Comparison of ENCODE assay signal across 9 mouse cellular contexts in the genomic region with DNA sequence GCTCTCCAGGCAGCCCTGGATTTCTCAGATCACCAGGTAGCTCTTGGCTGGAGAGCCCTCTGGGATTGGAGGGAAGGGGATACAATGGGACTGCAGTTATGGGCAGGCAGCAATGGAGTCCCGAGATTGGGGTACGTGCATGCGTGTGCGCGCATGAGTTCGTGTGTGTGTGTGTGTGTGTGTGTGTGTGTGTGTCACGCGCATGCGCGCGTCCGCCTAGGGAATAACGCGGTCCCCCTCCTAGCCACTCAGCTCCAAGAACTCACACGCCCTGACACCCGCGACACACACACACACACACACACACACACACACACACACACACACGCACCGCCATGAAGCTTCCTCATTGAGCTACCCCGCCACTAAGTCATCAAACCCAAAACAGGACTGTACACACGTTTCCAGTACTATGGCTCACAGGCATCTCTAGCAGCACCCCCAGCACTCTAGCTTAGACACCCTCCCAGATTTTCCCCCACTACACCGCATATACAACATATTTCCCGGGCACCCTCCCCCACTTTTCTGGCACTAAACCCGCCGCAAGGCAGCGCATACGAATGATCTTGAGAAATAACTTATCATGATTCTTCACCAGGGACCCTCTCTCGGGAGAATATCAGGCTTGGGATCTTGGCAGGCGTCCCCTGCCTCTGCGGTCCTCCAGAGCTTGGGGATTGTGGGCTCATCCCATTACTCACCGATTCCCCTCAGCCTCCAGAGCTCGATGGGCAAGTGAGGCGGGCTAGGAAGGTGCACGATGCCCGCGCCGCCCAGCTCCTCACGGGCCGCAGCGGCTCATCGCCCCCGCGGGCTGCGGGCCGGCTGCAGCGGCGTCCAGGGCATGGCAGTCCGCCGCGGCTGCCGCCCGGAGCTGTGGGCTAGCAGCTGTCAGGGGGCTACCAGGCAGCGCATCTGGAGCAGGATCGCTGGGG. TPM values are rescaled to one million over a fixed set of nuclear protein-coding genes. Genes with fewer than 3 reads are reported as not detected.
DNase-seq lines count a peak whose midpoint lies in the region; ATAC-seq and TF ChIP-seq lines count a peak whose summit lies in the region.
"Had no signal": no experiment of that assay in that cellular context is flagged by ENCODE, and none has a peak within 500 bp of the region (broad histone marks: within the 10 kb centered on the region; RNA-seq: fewer than 3 reads in every experiment).

No protein-coding gene starts in this region.

- no peaks in the 10 kb centered on the region for H3K36me3 ChIP-seq in forebrain, embryonic 10.5 days (replicated peaks)
- no peaks in the 10 kb centered on the region for H3K36me3 ChIP-seq in hindbrain, embryonic 10.5 days
- H3K36me3 ChIP-seq in midbrain, postnatal 0 days (ENCODE audit: insufficient read depth, low read length), result no peaks in the 10 kb centered on the region

- intact Hi-C loops in left cerebral cortex, postnatal 36 days (cut with DNase I), result loop anchor here (5.0 kb wide), 3 partner anchors 40 to 135 kb away; no protein-coding TSS in a partner anchor

- ATAC-seq in midbrain, postnatal 0 days (ENCODE audit: low FRiP score), result peak; percentile 86

- peak overlapping the region; percentile 95 for H3K4me2 ChIP-seq in midbrain, postnatal 0 days (ENCODE audit: low read depth, low read length, poor library complexity, severe bottlenecking)

- peaks cover 40% of the 10 kb centered on the region for H3K27me3 ChIP-seq in forebrain, embryonic 10.5 days (ENCODE audit: poor library complexity, severe bottlenecking)
- H3K27me3 ChIP-seq in hindbrain, embryonic 10.5 days (ENCODE audit: insufficient read depth, poor library complexity, severe bottlenecking), result peaks cover 47% of the 10 kb centered on the region
- H3K27me3 ChIP-seq in midbrain, postnatal 0 days (ENCODE audit: insufficient read depth, low read length), result no peaks in the 10 kb centered on the region

- TF ChIP-seq POLR2A in brain, embryonic 14.5 days (IDR thresholded peaks at IDR 0.05; ENCODE audit: borderline replicate concordance, extremely low read depth, insufficient read depth, insufficient read length, poor library complexity, severe bottlenecking), result no peak

- TF ChIP-seq CTCF in brain, embryonic 14.5 days (IDR thresholded peaks at IDR 0.05; ENCODE audit: borderline replicate concordance, extremely low read depth, insufficient read depth, insufficient read length), result no peak
- TF ChIP-seq CTCF in midbrain, postnatal 0 days (IDR thresholded peaks at IDR 0.05), result no peak

- 2% methylated on average over 51 of the region's 54 CpGs for WGBS in forebrain, embryonic 10.5 days
- WGBS in hindbrain, embryonic 10.5 days, result under 1% methylated on average over 50 of the region's 54 CpGs
- 1% methylated on average over 54 of the region's 54 CpGs for WGBS in midbrain, postnatal 0 days

- peak; percentile 60 for DNase-seq in NIH3T3 (ENCODE audit: low read depth)
- DNase-seq in brain, embryonic 14.5 days (ENCODE audit: low read depth), result peak; percentile 93
- DNase-seq in forebrain, embryonic 10.5 days (ENCODE audit: extremely low spot score, low spot score), result peak; percentile 73
- peak; percentile 71 for DNase-seq in hindbrain, embryonic 10.5 days (ENCODE audit: low spot score)
- peak; percentile 61 to 69 for DNase-seq in left cerebral cortex, postnatal 36 days (ENCODE audit: low spot score in 2 of 2)
- peak; percentile 85 for DNase-seq in midbrain, postnatal 0 days (ENCODE audit: low spot score)
- DNase-seq in urinary bladder, postnatal 14 days (ENCODE audit: low spot score), result no peak
- no peak for DNase-seq in spleen, adult 12 weeks (ENCODE audit: low spot score)

- peak overlapping the region; percentile 83 for H3K27ac ChIP-seq in forebrain, embryonic 10.5 days
- H3K27ac ChIP-seq in hindbrain, embryonic 10.5 days, result peak overlapping the region; percentile 85
- H3K27ac ChIP-seq in midbrain, postnatal 0 days (ENCODE audit: low read depth, low read length), result peak overlapping the region; percentile 94

- no peaks in the 10 kb centered on the region for H3K9me3 ChIP-seq in forebrain, embryonic 10.5 days
- H3K9me3 ChIP-seq in hindbrain, embryonic 10.5 days, result no peaks in the 10 kb centered on the region
- no peaks in the 10 kb centered on the region for H3K9me3 ChIP-seq in midbrain, postnatal 0 days (ENCODE audit: low read length)

- H3K4me3 ChIP-seq in forebrain, embryonic 10.5 days, result peak overlapping the region; percentile 75
- H3K4me3 ChIP-seq in hindbrain, embryonic 10.5 days, result peak overlapping the region; percentile 76
- peak overlapping the region; percentile 84 for H3K4me3 ChIP-seq in midbrain, postnatal 0 days (ENCODE audit: low read depth, low read length)
- H3K4me3 ChIP-seq: erythroblast, embryonic 14.5 days had no signal

- H3K9ac ChIP-seq in midbrain, postnatal 0 days (replicated peaks; ENCODE audit: low read length, poor library complexity, severe bottlenecking), result peak overlapping the region; percentile 78

- peaks cover 29% of the 10 kb centered on the region for H3K4me1 ChIP-seq in forebrain, embryonic 10.5 days
- H3K4me1 ChIP-seq in hindbrain, embryonic 10.5 days (replicated peaks), result peaks cover 31% of the 10 kb centered on the region
- H3K4me1 ChIP-seq in midbrain, postnatal 0 days (ENCODE audit: insufficient read depth, low read length), result 0 out of 2 replicates have a peak, but pooled peaks cover 3% of the 10 kb centered on the region

RNA-seq across cellular contexts. Expression of gene Slc8a3, which starts 0.8 kb away (rescaled TPM):
- polyA plus RNA-seq in brain, embryonic 14.5 days (2012; rRNA removed), result 6.2 and 11.7 TPM in 2 replicates
- 0.67 and 0.90 TPM in 2 replicates for polyA plus RNA-seq in forebrain, embryonic 10.5 days (2016; fragmentation: Nextera tagmentation; extraction: Ambion mirVana)
- 1.3 and 2.3 TPM in 2 replicates for polyA plus RNA-seq in hindbrain, embryonic 10.5 days (2016; fragmentation: Nextera tagmentation; extraction: Ambion mirVana)
- 10 to 100 TPM; 19.6 to 22.9 TPM for total RNA-seq in left cerebral cortex, postnatal 36 days (2021)
- 52.3 and 61.4 TPM in 2 replicates for total RNA-seq in midbrain, postnatal 0 days (2014; rRNA removed)
- polyA plus RNA-seq in midbrain, postnatal 0 days (2015; fragmentation: Nextera tagmentation; extraction: Ambion mirVana), result 11.4 and 13.4 TPM in 2 replicates
- polyA plus RNA-seq: erythroblast, embryonic 14.5 days had no signal

RNA-seq across cellular contexts. Expression of gene Gm4787, which starts 47.1 kb away (rescaled TPM):
- polyA plus RNA-seq in brain, embryonic 14.5 days (2012; rRNA removed), result 0.97 and 1.6 TPM in 2 replicates
- 0.16 and 0.17 TPM in 2 replicates for polyA plus RNA-seq in forebrain, embryonic 10.5 days (2016; fragmentation: Nextera tagmentation; extraction: Ambion mirVana)
- 0.20 and 0.21 TPM in 2 replicates for polyA plus RNA-seq in hindbrain, embryonic 10.5 days (2016; fragmentation: Nextera tagmentation; extraction: Ambion mirVana)
- total RNA-seq in left cerebral cortex, postnatal 36 days (2021), result 1 to 10 TPM; 1.5 to 3.2 TPM
- 0.94 and 0.99 TPM in 2 replicates for total RNA-seq in midbrain, postnatal 0 days (2014; rRNA removed)
- polyA plus RNA-seq in midbrain, postnatal 0 days (2015; fragmentation: Nextera tagmentation; extraction: Ambion mirVana), result 0.11 and 0.14 TPM in 2 replicates
- polyA plus RNA-seq: erythroblast, embryonic 14.5 days had no signal

Comparison
In these comparisons a context has a peak if more than half of its experiments do, and no peak if none do; other contexts are left out.
1. DNase-seq: peak in NIH3T3 (single experiment), brain, embryonic 14.5 days (single experiment), forebrain, embryonic 10.5 days (single experiment), hindbrain, embryonic 10.5 days (single experiment), left cerebral cortex, postnatal 36 days (2 of 2) and midbrain, postnatal 0 days (single experiment); none in urinary bladder, postnatal 14 days (single experiment) and spleen, adult 12 weeks (single experiment).
2. Peak in every context shown above with its lines, with median percentiles within 50 percentile points of each other: H3K27ac ChIP-seq and H3K4me3 ChIP-seq.